Mouse (Mus musculus) CH12.LX (cell line): ENCODE data around the gene Map2k7. TPM values are rescaled to one million over a fixed set of nuclear protein-coding genes. Genes with fewer than 3 reads are reported as not detected.

Source experiments
- DNase-seq: peaks from one replicate; pipeline ENCODE4 v3.0.0-alpha.2; 2013; ENCODE audit errors: extremely low read depth
- H3K27ac ChIP-seq: 2 replicates; pipeline ENCODE4 v1.5.1; 2012; ENCODE audit warnings: low read depth, mild to moderate bottlenecking, control low read depth, moderate library complexity; ENCODE audit not compliant: insufficient read depth
- H3K27me3 ChIP-seq: replicated peaks from 2 replicates; pipeline ENCODE3; 2012; ENCODE audit warnings: inconsistent platforms
- H3K36me3 ChIP-seq, 2 experiments: replicated peaks in 1 of 2; 2 replicates each; pipeline versions ENCODE3 to v1.6.1; 2012; ENCODE audit warnings: inconsistent platforms in 1 of 2, low read length in 1 of 2, mild to moderate bottlenecking in 1 of 2, mixed read lengths in 1 of 2, moderate library complexity in 1 of 2; ENCODE audit not compliant: control insufficient read depth in 1 of 2, insufficient read depth in 1 of 2
- H3K4me1 ChIP-seq, 2 experiments: 2 replicates each; pipeline ENCODE4 v1.6.1; 2012; ENCODE audit warnings: inconsistent platforms in 1 of 2, moderate library complexity in 1 of 2; ENCODE audit not compliant: insufficient read depth in 2 of 2, control insufficient read depth in 1 of 2
- H3K4me2 ChIP-seq: 2 replicates; pipeline ENCODE4 v1.6.1; 2012; ENCODE audit warnings: low read depth, mild to moderate bottlenecking, control low read depth; ENCODE audit not compliant: poor library complexity, insufficient read depth, severe bottlenecking
- H3K4me3 ChIP-seq, 3 experiments: fragments of 150-350 bp in 1 of 3; sonication (generic) in 1 of 3; replicated peaks in 1 of 3; 2 replicates each; pipeline versions ENCODE3 to v1.5.1; 2011 to 2012; ENCODE audit warnings: low read depth in 2 of 3, low read length in 2 of 3, mild to moderate bottlenecking in 2 of 3, moderate library complexity in 2 of 3, control low read depth in 1 of 3, improper control_type of control experiment in 1 of 3, inconsistent platforms in 1 of 3, mixed read lengths in 1 of 3; ENCODE audit not compliant: poor library complexity in 1 of 3
- H3K79me2 ChIP-seq: replicated peaks from 2 replicates; pipeline ENCODE4 v1.6.1; 2012; ENCODE audit warnings: mild to moderate bottlenecking, moderate library complexity; ENCODE audit not compliant: control insufficient read depth, poor library complexity, insufficient read depth, severe bottlenecking; ENCODE audit errors: extremely low read depth
- H3K9ac ChIP-seq: 2 replicates; pipeline ENCODE4 v1.6.1; 2012; ENCODE audit warnings: low read depth, mild to moderate bottlenecking, control low read depth, moderate library complexity; ENCODE audit not compliant: insufficient read depth
- H3K9me3 ChIP-seq: replicated peaks from 2 replicates; pipeline ENCODE3; 2012; ENCODE audit warnings: low read length, inconsistent platforms, mixed read lengths
- BHLHE40 ChIP-seq: IDR thresholded peaks from 2 replicates; pipeline ENCODE4 v1.6.1; 2011; ENCODE audit warnings: mild to moderate bottlenecking, low read depth, low read length, improper control_type of control experiment
- CHD1 ChIP-seq: IDR thresholded peaks from 2 replicates; pipeline ENCODE4 v1.6.1; 2012; ENCODE audit warnings: low read depth, low read length, improper control_type of control experiment, inconsistent platforms
- CHD2 ChIP-seq: IDR thresholded peaks from 2 replicates; pipeline ENCODE4 v1.6.1; 2011; ENCODE audit warnings: low read length, improper control_type of control experiment
- CTCF ChIP-seq, 2 experiments: IDR thresholded peaks in 1 of 2; conservative IDR thresholded peaks in 1 of 2; 2 replicates each; pipeline ENCODE4 v1.5.1; 2011 to 2012; ENCODE audit warnings: low read depth in 2 of 2, low read length in 2 of 2, improper control_type of control experiment in 1 of 2, inconsistent platforms in 1 of 2, mild to moderate bottlenecking in 1 of 2, moderate library complexity in 1 of 2
- HCFC1 ChIP-seq: IDR thresholded peaks from 2 replicates; pipeline ENCODE4 v1.6.1; 2012; ENCODE audit warnings: low read depth, mild to moderate bottlenecking, inconsistent platforms, low read length, improper control_type of control experiment
- IRF4 ChIP-seq: IDR thresholded peaks from 2 replicates; pipeline ENCODE4 v1.6.1; 2014; ENCODE audit warnings: low read depth, mild to moderate bottlenecking, inconsistent platforms, low read length, improper control_type of control experiment
- MEF2A ChIP-seq: IDR thresholded peaks from 2 replicates; pipeline ENCODE4 v1.6.1; 2014; ENCODE audit warnings: low read depth, mild to moderate bottlenecking, inconsistent platforms, low read length, improper control_type of control experiment, borderline replicate concordance
- MXI1 ChIP-seq: IDR thresholded peaks from 2 replicates; pipeline ENCODE4 v1.6.1; 2011; ENCODE audit warnings: mild to moderate bottlenecking, low read depth, low read length, improper control_type of control experiment
- MYC ChIP-seq: IDR thresholded peaks from 2 replicates; pipeline ENCODE4 v1.6.1; 2011; ENCODE audit warnings: low read depth, mild to moderate bottlenecking, improper control_type of control experiment, low read length
- NELFE ChIP-seq: IDR thresholded peaks from 2 replicates; pipeline ENCODE4 v1.6.1; 2011; ENCODE audit warnings: low read depth, low read length, improper control_type of control experiment
- NRF1 ChIP-seq: IDR thresholded peaks from 2 replicates; pipeline ENCODE4 v1.6.1; 2014; ENCODE audit warnings: low read depth, mild to moderate bottlenecking, inconsistent platforms, low read length, improper control_type of control experiment, moderate library complexity
- PAX5 ChIP-seq: IDR thresholded peaks from 2 replicates; pipeline ENCODE4 v1.6.1; 2012; ENCODE audit warnings: low read length, inconsistent platforms, mixed read lengths
- RAD21 ChIP-seq: IDR thresholded peaks from 2 replicates; pipeline ENCODE4 v1.6.1; 2011; ENCODE audit warnings: low read depth, mild to moderate bottlenecking, low read length, improper control_type of control experiment, moderate library complexity
- RCOR1 ChIP-seq: conservative IDR thresholded peaks from 2 replicates; pipeline ENCODE4 v1.6.1; 2012; ENCODE audit warnings: low read depth, mild to moderate bottlenecking, inconsistent platforms, low read length, improper control_type of control experiment
- SIN3A ChIP-seq: IDR thresholded peaks from 2 replicates; pipeline ENCODE4 v1.6.1; 2012; ENCODE audit warnings: low read length, improper control_type of control experiment, inconsistent platforms
- SMC3 ChIP-seq: IDR thresholded peaks from 2 replicates; pipeline ENCODE4 v1.6.1; 2011; ENCODE audit warnings: low read depth, low read length, improper control_type of control experiment
- TCF12 ChIP-seq: IDR thresholded peaks from 2 replicates; pipeline ENCODE4 v1.6.1; 2014; ENCODE audit warnings: low read depth, mild to moderate bottlenecking, inconsistent platforms, low read length, improper control_type of control experiment
- UBTF ChIP-seq: IDR thresholded peaks from 2 replicates; pipeline ENCODE4 v1.6.1; 2012; ENCODE audit warnings: low read depth, mild to moderate bottlenecking, inconsistent platforms, low read length, improper control_type of control experiment, moderate library complexity
- USF1 ChIP-seq: IDR thresholded peaks from 2 replicates; pipeline ENCODE4 v1.6.1; 2014; ENCODE audit warnings: low read depth, mild to moderate bottlenecking, inconsistent platforms, low read length, improper control_type of control experiment
- USF2 ChIP-seq: conservative IDR thresholded peaks from 2 replicates; pipeline ENCODE4 v1.6.1; 2011; ENCODE audit warnings: low read depth, low read length, improper control_type of control experiment
- ZMIZ1 ChIP-seq: IDR thresholded peaks from 2 replicates; pipeline ENCODE4 v1.6.1; 2012; ENCODE audit warnings: low read depth, mild to moderate bottlenecking, inconsistent platforms, low read length, improper control_type of control experiment
- dilution Hi-C: fragments of 300-500 bp; cut with MboI; formaldehyde crosslinking; loops from 2 replicates; pipeline ENCODE4 v1.14.3; 2020; ENCODE audit warnings: low sequenced_read_pairs; ENCODE audit not compliant: extremely low pct_unique_long_range_greater_than_20kb, extremely low pct_ligation_motif_present
- in situ Hi-C: fragments of 300-500 bp; cut with MboI; formaldehyde crosslinking; loops from 3 replicates; pipeline ENCODE4 v1.14.3; 2019; ENCODE audit warnings: low sequenced_read_pairs, low pct_ligation_motif_present, low pct_unique_long_range_greater_than_20kb, mixed read lengths
- polyA plus RNA-seq: library from polyadenylated mRNA; unstranded; fragments of >175 nt; gene quantifications from 2 replicates; pipeline ENCODE4 v1.2.1, GENCODE M21; 2012; ENCODE audit warnings: low read depth; ENCODE audit not compliant: insufficient read length
- total RNA-seq, 2 experiments: library from RNA; depleted of rRNA; stranded (reverse); fragments of 300-350 nt in 1 of 2; fragments of >200 nt in 1 of 2; gene quantifications; 2 replicates each; pipeline ENCODE4 v1.2.3; 2012 to 2014

The Map2k7 gene
- total and polyA plus RNA-seq, 3 experiments = 11.8 to 74.0 (median 18.1) TPM

- in situ Hi-C loops = loop anchor here (10.0 kb wide), 1 partner anchor 57 kb away; no protein-coding TSS in a partner anchor
- H3K27me3 ChIP-seq = no peaks in the 10 kb centered on the region
- H3K79me2 ChIP-seq = no peaks in the 10 kb centered on the region
- H3K4me3 ChIP-seq = no peak overlapping the region
- peaks cover 75 to 91% of the 10 kb centered on the region in 2 experiments for H3K36me3 ChIP-seq
- peaks cover 3 to 8% of the 10 kb centered on the region in 2 experiments for H3K4me1 ChIP-seq
- TF ChIP-seq UBTF (no peak), CHD2 (no peak), TCF12 (no peak), IRF4 (no peak), MXI1 (no peak), CTCF (conservative IDR thresholded peaks at IDR 0.05 in 1 of 2, IDR thresholded peaks at IDR 0.05 in 1 of 2; ENCODE audit: low read depth in 2 of 2, low read length in 2 of 2) (peak in 1 of 2 experiments; percentile 47; a peak in 2 of 4 replicates), MEF2A (no peak), RAD21 (no peak; the same call in 1 of the 2 replicates), SMC3 (peak; percentile 21; the same call in 1 of the 2 replicates)
- no peak overlapping the region for H3K27ac ChIP-seq
- dilution Hi-C loops = no loop called here
- no peak overlapping the region for H3K9ac ChIP-seq
- H3K9me3 ChIP-seq = no peaks in the 10 kb centered on the region
- H3K4me2 ChIP-seq = no peak overlapping the region
- no peak for DNase-seq
Measured at GRCm38 (mm10) chr8:4258233-4258632, 19.7 kb downstream of the Map2k7 start.

GRCm38 (mm10) chr8:4258678-4259077 is 20.1 kb downstream of the Map2k7 start:
- H3K9ac ChIP-seq = no peak overlapping the region
- no peaks in the 10 kb centered on the region for H3K79me2 ChIP-seq
- H3K27ac ChIP-seq = no peak overlapping the region
- peaks cover 78 to 96% of the 10 kb centered on the region in 2 experiments for H3K36me3 ChIP-seq
- dilution Hi-C loops (no loop called here), in situ Hi-C loops (loop anchor here (10.0 kb wide), 1 partner anchor 56 kb away; no protein-coding TSS in a partner anchor)
- H3K4me3 ChIP-seq = no peak overlapping the region
- H3K27me3 ChIP-seq = no peaks in the 10 kb centered on the region
- no peak for DNase-seq
- no peak overlapping the region for H3K4me2 ChIP-seq
- peaks cover 3 to 6% of the 10 kb centered on the region in 2 experiments for H3K4me1 ChIP-seq
- TF ChIP-seq CHD2 = no peak
- no peak for TF ChIP-seq RAD21
- no peak for TF ChIP-seq NELFE
- no peak for TF ChIP-seq MYC
- TF ChIP-seq CHD1 = no peak
- TF ChIP-seq USF1 = no peak
- TF ChIP-seq UBTF = no peak
- no peak for TF ChIP-seq BHLHE40
- no peak for TF ChIP-seq PAX5
- TF ChIP-seq NRF1 = no peak
- TF ChIP-seq SIN3A = no peak
- no peak for TF ChIP-seq MXI1
- no peak for TF ChIP-seq USF2
- TF ChIP-seq HCFC1 = no peak
- no peak for TF ChIP-seq RCOR1
- no peak for TF ChIP-seq ZMIZ1
- H3K9me3 ChIP-seq = no peaks in the 10 kb centered on the region
